Mouse (Mus musculus): ENCODE measurements around the gene Gtse1.

GRCm38 (mm10) chr15:85896284-85896683 is 36.7 kb downstream of the Gtse1 start:
- TF ChIP-seq POLR2A (IDR thresholded peaks at IDR 0.05; ENCODE audit: borderline replicate concordance, control insufficient read depth, low read depth, low read length) (no peak), CTCF (IDR thresholded peaks at IDR 0.05; ENCODE audit: control insufficient read depth, insufficient read depth, low read length) (peak; percentile 97)
